Mouse (Mus musculus): ENCODE measurements at regions not wholly inside any gene's neighbourhood (a gene's known extent, or its start where the extent isn't known, plus 50 kb on each side); places are given as distances from the start of the nearest gene placed in this dataset.

DNA sequence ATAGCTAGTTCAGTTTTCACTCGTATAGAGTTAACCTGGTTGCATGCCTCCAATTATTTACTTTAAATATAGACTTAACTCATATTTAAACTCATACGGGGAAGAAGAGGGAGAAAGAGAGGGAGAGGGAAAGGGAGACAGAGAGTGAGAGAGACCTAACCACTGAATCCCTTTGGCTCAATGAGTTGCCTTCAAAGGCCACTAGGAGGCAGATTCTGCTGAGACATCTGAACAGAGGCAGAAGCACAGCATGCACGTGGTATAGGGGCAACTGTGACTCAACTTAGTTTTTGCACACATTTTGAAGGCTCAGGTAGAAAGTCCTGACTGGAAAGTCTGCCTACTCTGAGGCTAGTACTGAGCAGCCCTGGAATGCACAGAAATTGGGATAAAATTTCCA is 942.9 kb upstream of the 1700009N14Rik start:
- TF ChIP-seq CTCF (IDR thresholded peaks at IDR 0.05; ENCODE audit: low read depth, low read length): peak; percentile 10; the same call in 1 of the 2 replicates
- TF ChIP-seq POLR2A (IDR thresholded peaks at IDR 0.05; ENCODE audit: extremely low read depth, insufficient read depth, low read length): no peak
